Mouse (Mus musculus) small intestine, adult 2 months (tissue): Measurements from ENCODE around the gene Zfp51. TPM values are rescaled to one million over a fixed set of nuclear protein-coding genes. Genes with fewer than 3 reads are reported as not detected.
A peak's percentile ranks its signal among the peaks of the same experiment; 100 is the strongest.
"Not testable (repeated sequence)": the region's sequence is repeated elsewhere in the genome, so short reads cannot be mapped to it uniquely, and the experiment has no call there.

ENCODE experiments used
- H3K27ac ChIP-seq: fragments of 200-500 bp; 2 replicates; pipeline ENCODE4 v1.5.1; 2012; ENCODE audit warnings: low read depth, low read length, control low read depth, inconsistent platforms; ENCODE audit not compliant: insufficient read depth
- H3K27me3 ChIP-seq: fragments of 200-500 bp; 2 replicates; pipeline ENCODE4 v1.6.1; 2012; ENCODE audit warnings: mild to moderate bottlenecking, moderate library complexity, low read length, inconsistent platforms; ENCODE audit not compliant: control insufficient read depth, insufficient read depth
- H3K36me3 ChIP-seq: fragments of 200-500 bp; 2 replicates; pipeline ENCODE4 v1.6.1; 2012; ENCODE audit warnings: mild to moderate bottlenecking, low read length, control low read depth, inconsistent platforms; ENCODE audit not compliant: control insufficient read depth, insufficient read depth
- H3K4me1 ChIP-seq: fragments of 200-500 bp; 2 replicates; pipeline ENCODE4 v1.6.1; 2012; ENCODE audit warnings: low read length, inconsistent platforms, mixed read lengths; ENCODE audit not compliant: control insufficient read depth, insufficient read depth, insufficient read length
- H3K4me3 ChIP-seq: fragments of 200-500 bp; 2 replicates; pipeline ENCODE4 v1.5.1; 2012; ENCODE audit warnings: low read depth, mild to moderate bottlenecking, control low read depth, inconsistent platforms, low read length, moderate library complexity
- CTCF ChIP-seq: fragments of 200-500 bp; IDR thresholded peaks from 2 replicates; pipeline ENCODE4 v1.5.1; 2012; ENCODE audit warnings: low read depth, mild to moderate bottlenecking, control low read depth, inconsistent platforms, low read length, moderate library complexity, mixed read lengths; ENCODE audit not compliant: insufficient replicate concordance, insufficient read length; ENCODE audit errors: extremely low read depth
- POLR2A ChIP-seq: fragments of 200-500 bp; IDR thresholded peaks from 2 replicates; pipeline ENCODE4 v1.6.1; 2012; ENCODE audit warnings: low read depth, mild to moderate bottlenecking, control low read depth, inconsistent platforms, low read length, moderate library complexity
- WGBS: fragments of 180-500 bp; shearing (Covaris S2); methylation state at CpG from one replicate; pipeline ENCODE4 v1.1.7; 2018; 5-methylcytosine and 5-hydroxymethylcytosine counted together
- polyA plus RNA-seq: library from polyadenylated mRNA; depleted of rRNA; stranded (reverse); fragments of >200 nt; gene quantifications from 2 replicates; pipeline ENCODE4 v1.2.3, GENCODE M21; 2012

The Zfp51 gene
- polyA plus RNA-seq, 1 experiment = 0.15 TPM

- Histone ChIP-seq H3K4me3 (peak overlapping the region; percentile 34; the same call in 1 of the 2 replicates), H3K36me3 (no peaks in the 10 kb centered on the region), H3K27ac (peak overlapping the region; percentile 96), H3K27me3 (no peaks in the 10 kb centered on the region), H3K4me1 (0 out of 2 replicates have a peak, but pooled peaks cover 2% of the 10 kb centered on the region)
- TF ChIP-seq CTCF = no peak
- no peak for TF ChIP-seq POLR2A
- WGBS = 40% methylated on average over 14 of the region's 14 CpGs
Observed at GRCm38 (mm10) chr17:21473362-21474190, 23.4 kb downstream of the Zfp51 start.

GRCm38 (mm10) chr17:21474729-21475128 is 24.6 kb downstream of the Zfp51 start:
- H3K4me1 ChIP-seq, H3K36me3 ChIP-seq, H3K27ac ChIP-seq, H3K27me3 ChIP-seq: not testable (repeated sequence)
- peak overlapping the region; percentile 38 for H3K4me3 ChIP-seq
- WGBS = 2% methylated on average over 10 of the region's 10 CpGs

GRCm38 (mm10) chr17:21475290-21475689 is 25.1 kb downstream of the Zfp51 start:
- H3K27ac ChIP-seq, H3K4me1 ChIP-seq, H3K36me3 ChIP-seq, H3K27me3 ChIP-seq, H3K4me3 ChIP-seq: not testable (repeated sequence)
- 56% methylated on average over 1 of the region's 1 CpGs for WGBS

GRCm38 (mm10) chr17:21476351-21476750 is 26.2 kb downstream of the Zfp51 start:
- H3K4me1 ChIP-seq, H3K27ac ChIP-seq, H3K27me3 ChIP-seq, H3K4me3 ChIP-seq, H3K36me3 ChIP-seq: not testable (repeated sequence)
- WGBS = 35% methylated on average over 5 of the region's 9 CpGs

GRCm38 (mm10) chr17:21478103-21478777 is 28.1 kb downstream of the Zfp51 start:
- not testable (repeated sequence) for H3K4me3 ChIP-seq, H3K4me1 ChIP-seq, H3K36me3 ChIP-seq, H3K27me3 ChIP-seq
- peak overlapping the region; percentile 49; the same call in 1 of the 2 replicates for H3K27ac ChIP-seq
- WGBS = 72% methylated on average over 10 of the region's 10 CpGs

GRCm38 (mm10) chr17:21488760-21489499 is 38.8 kb downstream of the Zfp51 start, which contains the start of gene Zfp53:
Zfp53 (plus strand) TSS chr17:21488998.
- Histone ChIP-seq H3K27me3 (no peaks in the 10 kb centered on the region), H3K36me3 (no peaks in the 10 kb centered on the region), H3K27ac (peak within 1 kb of the TSS; percentile 78), H3K4me3 (peak within 1 kb of the TSS; percentile 83), H3K4me1 (no peaks in the 10 kb centered on the region; the same call in 1 of the 2 replicates)
- under 1% methylated on average over 34 of the region's 34 CpGs for WGBS
- TF ChIP-seq CTCF (no peak), POLR2A (peak; percentile 52; the same call in 1 of the 2 replicates)

GRCm38 (mm10) chr17:21489500-21490001 is 39.4 kb downstream of the Zfp51 start:
- H3K36me3 ChIP-seq = no peaks in the 10 kb centered on the region
- H3K4me1 ChIP-seq = no peaks in the 10 kb centered on the region; the same call in 1 of the 2 replicates
- 2% methylated on average over 8 of the region's 8 CpGs for WGBS
- peak overlapping the region; percentile 83; the same call in 1 of the 2 replicates for H3K4me3 ChIP-seq
- no peaks in the 10 kb centered on the region for H3K27me3 ChIP-seq
- H3K27ac ChIP-seq = peak overlapping the region; percentile 78
- TF ChIP-seq CTCF (no peak), POLR2A (no peak)
